Mouse (Mus musculus) left cerebral cortex, adult 11 months (tissue): ENCODE results near the gene Krtap5-3.
A peak's percentile ranks its signal among the peaks of the same experiment; 100 is the strongest.
"Not testable (repeated sequence)": the region's sequence is repeated elsewhere in the genome, so short reads cannot be mapped to it uniquely, and the experiment has no call there.

ENCODE experiments used
- DNase-seq: peaks from one replicate; pipeline ENCODE4 v3.0.0; 2022; ENCODE audit warnings: low spot score

The Krtap5-3 gene

DNA sequence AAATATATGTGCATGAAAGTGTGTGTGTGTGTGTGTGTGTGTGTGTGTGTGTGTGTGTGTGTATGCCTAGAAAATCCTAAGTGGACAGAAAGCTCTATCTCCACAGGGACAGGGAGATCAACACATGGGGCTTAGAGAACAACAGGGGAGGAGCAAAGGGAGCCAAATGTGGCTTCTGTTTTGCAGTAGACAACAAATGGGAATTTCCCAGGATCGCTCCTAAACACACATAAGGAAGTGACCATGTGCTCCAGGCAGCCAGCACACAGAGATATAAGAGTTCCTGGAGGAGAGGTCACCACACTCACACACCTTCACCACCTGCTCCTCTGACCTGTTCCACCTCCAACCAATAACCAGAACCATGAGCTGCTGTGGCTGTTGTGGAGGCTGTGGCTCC is at the start of gene Krtap5-3:
Krtap5-3 (plus strand) TSS at position 301 of the 400 bp plus-strand sequence.
- DNase-seq = no peak

DNA sequence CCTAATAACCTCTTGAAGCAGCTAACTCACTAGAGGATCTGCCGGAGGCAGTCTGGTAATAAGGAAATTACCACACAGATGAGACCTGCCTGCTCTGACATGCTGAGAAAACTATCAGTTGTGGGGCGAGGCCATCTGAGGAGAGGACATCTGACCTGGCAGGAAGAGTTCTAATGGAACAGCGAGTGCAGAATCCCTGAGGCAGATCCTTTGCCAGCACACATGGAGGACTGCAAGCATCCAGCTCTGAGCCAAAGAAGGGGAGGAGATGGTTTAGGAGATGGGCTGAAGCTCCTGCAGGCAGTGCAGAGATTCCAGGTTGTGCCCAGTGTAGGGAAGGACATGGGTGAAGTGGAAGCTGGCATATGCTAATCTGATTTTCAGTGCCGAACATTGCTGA is 49.0 kb upstream of the Krtap5-3 start:
- DNase-seq = no peak

DNA sequence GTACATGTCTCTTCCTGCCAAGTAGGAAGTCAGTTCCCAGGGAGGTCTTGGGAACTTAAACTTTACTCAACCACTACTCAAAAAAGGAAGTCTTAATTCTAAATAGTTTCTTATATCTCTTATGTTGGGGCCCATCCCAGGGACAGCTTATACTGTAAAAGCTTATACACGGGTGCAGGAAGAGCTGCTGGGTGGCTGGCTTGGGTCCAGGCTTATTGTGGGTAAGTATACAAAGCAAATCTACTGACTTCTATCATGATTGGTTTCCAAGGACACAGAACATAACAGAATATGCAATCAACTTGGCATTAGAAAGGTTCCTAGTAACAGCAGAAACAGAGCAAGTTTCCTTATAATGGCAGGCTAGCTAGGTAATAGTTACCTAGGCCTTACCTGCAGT is 45.9 kb upstream of the Krtap5-3 start:
- no peak for DNase-seq

DNA sequence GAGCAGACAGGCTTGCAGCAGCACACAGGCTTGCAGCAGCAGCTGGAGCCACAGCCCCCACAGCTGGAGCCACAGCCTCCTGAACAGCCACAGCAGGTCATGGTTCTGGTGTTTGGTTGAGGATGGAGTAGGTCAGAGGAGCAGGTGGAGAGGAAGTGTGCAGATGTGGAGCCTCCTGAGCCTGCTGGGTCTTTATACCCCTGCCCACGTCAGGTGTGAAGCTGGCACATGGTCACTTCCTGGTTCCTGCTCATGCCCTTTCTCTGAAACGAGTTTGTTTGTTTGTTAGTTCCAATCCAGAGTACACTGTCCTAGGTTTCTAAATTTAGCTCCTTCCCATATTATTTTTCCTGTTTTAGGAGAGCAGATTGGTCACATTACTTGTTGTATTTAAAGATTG is 44.2 kb upstream of the Krtap5-3 start, which contains the start of gene Gm29735:
Gm29735 (minus strand) TSS at position 101 of the 400 bp plus-strand sequence.
- not testable (repeated sequence) for DNase-seq

DNA sequence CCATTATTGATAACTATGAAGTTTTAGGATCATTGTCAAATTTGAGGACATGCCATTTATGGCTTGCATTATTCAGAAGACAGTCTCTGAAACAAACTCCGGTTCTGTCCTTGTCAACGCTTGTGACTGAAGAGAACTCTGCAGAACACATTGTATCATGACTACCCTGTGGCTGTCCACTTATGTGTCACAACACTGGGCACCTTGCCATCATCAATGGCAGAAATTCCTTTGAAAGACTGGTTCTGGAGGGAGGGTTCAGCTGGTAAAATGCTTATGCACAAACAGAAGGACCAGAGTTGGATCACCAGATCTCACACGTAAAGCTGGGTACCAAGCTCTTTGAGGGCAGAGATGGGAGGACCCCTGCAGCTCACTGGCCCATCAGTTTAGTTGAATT is 41.8 kb upstream of the Krtap5-3 start:
- DNase-seq = no peak

DNA sequence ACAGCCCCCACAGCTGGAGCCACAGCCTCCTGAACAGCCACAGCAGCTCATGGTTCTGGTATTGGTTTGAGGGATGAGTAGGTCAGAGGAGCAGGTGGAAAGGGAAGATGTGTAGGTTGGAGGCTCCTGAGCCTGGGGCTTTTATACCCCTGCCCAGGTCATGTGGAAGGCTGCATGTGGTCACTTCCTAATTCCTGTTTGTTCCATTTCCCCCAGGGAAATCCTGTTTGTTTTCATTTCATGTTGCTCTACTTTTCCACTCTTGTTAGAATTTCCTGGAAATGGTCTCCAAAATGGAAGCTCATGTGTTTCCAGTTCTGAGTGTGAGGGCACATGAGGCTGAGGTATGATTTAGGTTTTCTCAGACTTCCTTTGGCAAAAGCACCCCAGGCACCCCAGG is 35.5 kb upstream of the Krtap5-3 start, which contains the start of gene Gm4553:
Gm4553 (minus strand) TSS at position 101 of the 400 bp plus-strand sequence.
- not testable (repeated sequence) for DNase-seq

DNA sequence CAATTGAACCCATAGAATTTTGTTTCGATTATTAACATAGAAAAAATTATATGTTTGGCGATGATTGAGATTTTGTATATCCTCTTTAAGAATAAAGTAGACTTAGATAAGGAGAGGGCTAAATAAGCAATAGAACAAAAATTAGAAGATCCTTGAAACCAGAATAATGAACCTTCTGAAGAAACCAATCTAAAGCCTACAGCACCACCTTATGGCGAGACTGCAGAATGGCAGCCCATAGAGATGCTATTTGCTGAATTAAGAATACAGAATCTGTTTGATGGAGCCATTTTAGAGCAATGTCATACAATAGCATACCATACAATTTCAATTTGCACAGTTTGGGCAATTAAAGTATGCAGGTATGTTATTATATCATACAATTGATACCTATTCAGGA is 31.3 kb upstream of the Krtap5-3 start:
- DNase-seq = no peak

DNA sequence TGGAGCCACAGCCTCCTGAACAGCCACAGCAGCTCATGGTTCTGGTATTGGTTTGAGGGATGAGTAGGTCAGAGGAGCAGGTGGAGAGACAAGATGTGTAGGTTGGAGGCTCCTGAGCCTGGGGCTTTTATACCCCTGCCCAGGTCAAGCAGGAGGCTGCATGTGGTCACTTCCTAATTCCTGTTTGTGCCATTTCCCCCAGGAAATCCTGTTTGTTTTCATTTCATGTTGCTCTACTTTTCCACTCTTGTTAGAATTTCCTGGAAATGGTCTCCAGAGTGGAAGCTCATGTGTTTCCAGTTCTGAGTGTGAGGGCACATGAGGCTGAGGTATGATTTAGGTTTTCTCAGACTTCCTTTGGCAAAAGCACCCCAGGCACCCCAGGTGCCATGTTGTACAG is 25.3 kb upstream of the Krtap5-3 start, which contains the start of gene Krtap5-2:
Krtap5-2 (minus strand) TSS at position 101 of the 400 bp plus-strand sequence.
- DNase-seq = not testable (repeated sequence)

DNA sequence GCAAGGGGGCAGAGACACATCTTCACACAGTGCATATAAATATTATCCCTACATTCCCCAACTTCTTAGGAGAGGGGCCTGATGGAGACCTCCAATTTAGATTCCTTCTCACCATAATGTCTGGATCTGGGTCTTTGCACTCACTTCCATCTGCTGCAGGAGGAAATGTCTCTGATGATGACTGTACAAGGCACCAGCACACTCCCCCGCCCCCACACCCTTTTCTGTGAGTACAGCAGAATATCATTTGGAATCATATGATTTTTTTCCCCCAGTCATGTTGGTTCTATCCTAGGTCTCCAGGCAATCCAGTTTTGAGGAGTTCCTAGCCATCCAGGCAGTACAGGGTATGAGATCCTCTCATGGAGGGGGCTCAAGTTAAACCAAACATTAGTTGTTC is 22.5 kb upstream of the Krtap5-3 start:
- no peak for DNase-seq

DNA sequence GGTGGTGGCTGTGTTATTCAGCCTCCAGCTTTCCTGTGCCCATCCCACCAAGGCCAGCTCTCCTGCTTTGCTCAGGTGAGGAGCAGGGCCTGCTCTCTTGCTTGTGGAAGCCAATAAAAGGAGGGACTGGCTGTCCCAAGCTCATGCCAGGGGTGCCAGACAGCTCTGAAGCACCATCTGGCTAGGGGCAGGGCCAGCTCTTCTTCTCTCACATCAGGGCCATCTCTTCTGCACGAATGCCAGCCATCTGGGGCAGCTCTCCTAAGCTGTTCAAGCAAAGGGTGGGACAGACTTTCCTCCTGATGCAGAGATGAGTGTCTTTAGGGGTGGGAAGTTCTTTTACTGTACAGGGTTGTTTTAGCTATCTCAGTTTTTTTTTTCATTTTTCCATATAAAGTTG is 20.1 kb upstream of the Krtap5-3 start:
- DNase-seq = no peak

DNA sequence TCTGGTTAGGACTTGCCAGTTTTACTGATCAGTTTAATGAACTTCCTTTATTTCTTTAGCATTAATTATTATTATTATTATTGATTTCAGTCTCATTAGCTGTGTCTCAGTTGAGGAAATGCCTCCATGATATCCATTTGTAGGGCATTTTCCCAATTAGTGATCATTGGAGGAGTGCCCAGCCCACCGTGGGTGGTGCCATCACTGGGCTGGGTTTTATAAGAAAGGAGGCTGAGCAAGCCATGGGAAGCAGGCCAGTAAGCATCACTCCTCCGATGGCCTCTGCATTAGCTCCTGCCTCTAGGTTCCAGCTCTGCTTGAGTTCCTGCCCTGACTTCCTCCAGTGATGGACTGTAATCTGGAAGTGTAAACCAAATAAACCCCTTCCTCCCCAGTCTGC is 13.0 kb upstream of the Krtap5-3 start:
- no peak for DNase-seq

DNA sequence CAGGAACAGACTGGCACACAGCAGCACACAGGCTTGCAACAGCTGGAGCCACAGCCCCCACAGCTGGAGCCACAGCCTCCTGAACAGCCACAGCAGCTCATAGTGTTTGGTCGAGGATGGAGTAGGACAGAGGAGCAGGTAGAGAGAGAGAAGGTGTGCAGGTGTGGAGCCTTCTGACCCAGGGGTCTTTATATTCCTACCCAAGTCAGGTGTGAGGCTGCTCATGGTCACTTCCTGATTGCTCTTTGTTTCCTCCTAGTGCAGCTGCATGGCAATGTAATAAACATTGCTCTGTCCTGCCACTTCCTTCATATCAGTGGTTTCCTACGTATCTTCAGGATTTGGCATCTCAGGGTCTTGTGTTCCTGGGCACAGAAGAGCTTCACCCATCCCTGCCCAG is 10.9 kb upstream of the Krtap5-3 start, which contains the start of gene Gm10153:
Gm10153 (minus strand) TSS at position 101 of the 400 bp plus-strand sequence.
- DNase-seq = no peak

DNA sequence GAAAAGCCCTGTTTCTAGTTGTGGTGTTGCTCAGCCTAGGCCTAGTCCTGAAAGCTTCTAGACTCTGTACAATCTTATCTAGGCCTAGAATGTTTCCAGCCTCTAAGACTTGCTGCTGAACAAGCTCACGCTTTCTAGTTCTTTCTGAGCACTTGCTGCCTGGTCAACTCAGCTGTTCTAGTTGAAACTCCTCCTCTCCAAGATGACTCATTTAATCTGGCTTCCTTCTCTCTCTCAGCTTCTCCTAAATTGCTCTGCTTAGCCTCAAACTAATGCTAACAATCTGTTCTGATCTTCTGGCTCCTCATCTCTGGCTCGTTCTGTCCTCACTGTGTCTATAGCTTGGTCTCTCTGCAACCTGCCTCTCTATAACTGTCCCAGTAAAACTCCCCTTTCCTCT is 2.4 kb upstream of the Krtap5-3 start:
- DNase-seq = no peak

DNA sequence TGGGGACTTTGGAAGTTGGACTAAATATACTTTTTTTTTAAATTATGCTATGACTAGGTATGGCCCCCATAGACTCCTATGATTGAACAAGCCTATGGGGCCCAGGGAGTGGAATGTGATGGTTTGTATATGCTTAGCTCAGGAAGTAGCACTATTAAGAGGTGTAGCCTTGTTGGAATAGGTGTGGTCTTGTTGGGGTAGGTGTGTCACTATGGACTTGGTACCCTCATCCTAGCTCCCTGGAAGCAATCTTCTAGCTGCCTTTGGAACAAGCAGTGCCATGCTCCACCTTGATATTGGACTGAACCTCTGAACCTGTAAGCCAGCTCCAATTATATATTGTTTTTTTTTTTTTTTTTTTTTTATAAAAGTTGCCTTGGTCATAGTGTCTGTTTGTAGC is 4.3 kb downstream of the Krtap5-3 start:
- no peak for DNase-seq

DNA sequence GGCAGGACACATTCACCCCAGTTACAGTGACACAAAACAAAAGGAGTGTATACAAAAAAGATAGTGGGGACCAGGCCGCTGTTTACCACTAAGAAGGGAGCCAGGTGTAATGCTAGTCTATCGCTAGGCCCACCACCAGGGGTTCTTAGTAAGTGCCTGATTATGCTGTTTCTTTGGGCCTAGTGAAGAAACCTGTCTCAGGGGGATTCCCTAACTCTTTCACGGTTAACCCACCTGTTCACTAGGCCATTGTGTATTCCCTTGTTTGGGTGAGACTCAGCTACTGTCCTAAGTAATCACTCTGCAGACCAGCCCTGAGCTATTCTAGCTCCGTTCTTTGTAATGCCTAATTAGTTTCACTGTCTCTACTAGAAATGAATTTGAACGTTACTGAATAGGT is 5.7 kb downstream of the Krtap5-3 start:
- not testable (repeated sequence) for DNase-seq

DNA sequence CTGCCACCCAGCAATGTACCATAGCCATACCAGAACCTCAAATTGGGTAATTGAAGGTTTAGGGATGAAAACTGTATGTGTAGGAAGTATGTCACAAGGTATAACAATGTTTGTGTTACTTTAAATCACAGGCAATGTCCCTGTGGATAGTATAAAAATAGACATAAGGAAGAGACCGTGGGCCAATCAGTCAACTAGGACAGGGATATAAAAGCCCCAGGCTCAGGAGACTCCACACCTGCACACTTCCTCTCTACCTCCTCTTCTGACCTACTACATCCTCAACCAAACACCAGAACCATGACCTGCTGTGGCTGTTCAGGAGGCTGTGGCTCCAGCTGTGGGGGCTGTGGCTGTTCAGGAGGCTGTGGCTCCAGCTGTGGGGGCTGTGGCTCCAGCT is 10.4 kb downstream of the Krtap5-3 start, which contains the start of gene Gm7579:
Gm7579 (plus strand) TSS at position 301 of the 400 bp plus-strand sequence.
- no peak for DNase-seq

DNA sequence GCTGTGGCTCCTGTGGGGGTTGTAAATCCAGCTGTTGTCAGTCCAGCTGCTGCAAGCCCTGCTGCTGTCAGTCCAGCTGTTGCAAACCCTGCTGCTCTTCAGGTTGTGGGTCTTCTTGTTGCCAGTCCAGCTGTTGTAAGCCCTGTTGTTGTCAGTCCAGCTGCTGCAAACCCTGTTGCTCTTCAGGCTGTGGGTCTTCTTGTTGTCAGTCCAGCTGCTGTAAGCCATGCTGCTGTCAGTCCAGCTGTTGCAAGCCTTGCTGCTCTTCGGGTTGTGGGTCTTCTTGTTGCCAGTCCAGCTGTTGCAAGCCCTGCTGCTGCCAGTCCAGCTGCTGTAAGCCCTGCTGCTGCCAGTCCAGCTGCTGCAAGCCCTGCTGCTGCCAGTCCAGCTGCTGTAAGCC is 11.0 kb downstream of the Krtap5-3 start:
- DNase-seq = not testable (repeated sequence)

DNA sequence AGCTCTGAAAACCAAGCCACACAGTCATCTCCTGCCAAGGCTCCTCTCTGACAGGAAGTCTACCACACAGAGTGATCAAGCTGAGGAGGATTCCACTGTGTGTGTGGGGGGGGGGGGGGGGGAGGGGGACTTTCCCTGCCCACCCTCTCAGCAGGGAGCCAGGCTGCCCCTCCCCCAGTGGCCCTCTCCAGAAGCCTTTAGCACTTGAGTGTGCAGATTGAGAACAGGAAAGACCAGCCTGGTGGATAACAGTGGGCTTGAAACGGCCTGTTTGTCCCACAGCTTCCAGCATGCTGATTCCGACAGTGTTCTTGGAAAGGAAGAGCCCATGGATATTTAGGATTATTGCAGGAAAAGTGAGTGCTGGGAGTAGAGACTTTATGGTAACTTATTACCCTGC is 23.4 kb downstream of the Krtap5-3 start:
- DNase-seq = no peak

DNA sequence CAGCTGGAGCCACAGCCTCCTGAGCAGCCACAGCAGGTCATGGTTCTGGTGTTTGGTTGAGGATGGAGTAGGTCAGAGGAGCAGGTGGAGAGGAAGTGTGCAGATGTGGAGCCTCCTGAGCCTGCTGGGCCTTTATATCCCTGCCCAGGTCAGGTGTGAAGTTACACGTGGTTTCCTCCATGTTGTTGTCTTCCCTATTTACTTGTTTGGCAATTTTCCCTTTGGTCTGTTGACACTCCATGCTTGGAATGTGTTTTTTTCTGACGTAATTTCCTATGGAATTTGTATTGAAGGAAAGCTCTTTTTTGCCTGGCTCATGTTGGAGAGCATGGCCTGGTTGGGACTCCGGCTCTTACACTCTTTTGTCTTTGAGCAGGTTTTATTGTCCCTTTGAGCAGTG is 28.7 kb downstream of the Krtap5-3 start, which contains the start of gene Krtap5-5:
Krtap5-5 (minus strand) TSS at position 101 of the 400 bp plus-strand sequence.
- not testable (repeated sequence) for DNase-seq

DNA sequence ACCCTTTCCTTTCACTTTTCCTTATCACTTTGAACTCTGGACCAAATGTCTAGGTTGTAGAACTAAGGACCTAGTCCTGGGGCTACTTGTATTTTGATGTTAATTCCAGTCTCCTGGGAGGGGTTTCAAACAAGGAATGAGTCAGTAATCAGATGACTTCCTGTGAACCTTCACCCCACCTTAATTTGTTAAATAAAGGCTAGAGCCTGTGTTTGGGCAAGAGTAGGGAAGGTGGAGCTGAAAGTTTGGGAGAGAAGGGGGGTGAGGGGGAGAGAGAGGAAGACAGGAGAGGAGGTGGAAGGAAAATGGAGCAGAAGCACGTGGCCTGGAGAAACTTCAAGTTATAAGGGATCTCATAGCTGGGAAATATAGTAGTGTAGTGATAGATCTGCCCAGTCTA is 30.4 kb downstream of the Krtap5-3 start:
- no peak for DNase-seq

DNA sequence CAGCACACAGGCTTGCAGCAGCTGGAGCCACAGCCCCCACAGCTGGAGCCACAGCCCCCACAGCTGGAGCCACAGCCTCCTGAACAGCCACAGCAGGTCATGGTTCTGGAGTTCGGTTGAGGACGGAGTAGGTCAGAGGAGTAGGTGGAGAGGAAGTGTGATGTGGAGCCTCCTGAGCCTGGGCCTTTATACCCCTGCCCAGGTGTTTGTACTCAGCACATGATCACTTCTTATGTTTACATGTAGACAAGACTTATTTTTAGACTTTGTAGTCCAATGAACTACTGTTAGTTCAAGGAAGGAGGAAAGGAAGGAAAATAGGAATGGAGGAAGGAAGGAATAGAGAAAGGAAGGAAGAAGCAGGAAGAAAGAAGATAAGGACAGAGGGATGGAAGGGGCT is 39.8 kb downstream of the Krtap5-3 start, which contains the start of gene Gm40460:
Gm40460 (minus strand) TSS at position 101 of the 400 bp plus-strand sequence.
- no peak for DNase-seq

DNA sequence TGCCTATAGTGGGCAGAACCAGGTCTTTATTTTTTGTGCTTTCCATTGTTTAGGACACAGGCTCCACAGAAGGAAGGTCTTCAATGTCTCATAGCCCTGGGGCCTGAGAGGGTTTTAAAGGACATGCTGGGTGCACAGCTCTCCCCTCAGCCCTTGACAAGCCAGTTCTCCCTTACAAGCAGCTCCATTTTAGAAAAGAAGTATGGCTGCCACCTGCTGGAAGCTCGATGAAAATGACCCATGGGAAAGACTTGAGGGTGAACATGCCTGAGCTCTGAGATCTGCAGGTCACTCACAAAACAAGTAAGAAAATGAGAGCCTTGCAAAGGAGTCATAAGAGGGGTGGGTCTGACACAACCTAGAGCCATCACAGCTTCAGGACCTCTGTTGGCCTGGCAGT is 48.7 kb downstream of the Krtap5-3 start:
- peak; percentile 2 for DNase-seq
